Mouse (Mus musculus): ENCODE data around the gene Uncx. TPM values are rescaled to one million over a fixed set of nuclear protein-coding genes. Genes with fewer than 3 reads are reported as not detected.

The Uncx gene
- polyA plus RNA-seq, 1 experiment from 2014 or later, result not detected

DNA sequence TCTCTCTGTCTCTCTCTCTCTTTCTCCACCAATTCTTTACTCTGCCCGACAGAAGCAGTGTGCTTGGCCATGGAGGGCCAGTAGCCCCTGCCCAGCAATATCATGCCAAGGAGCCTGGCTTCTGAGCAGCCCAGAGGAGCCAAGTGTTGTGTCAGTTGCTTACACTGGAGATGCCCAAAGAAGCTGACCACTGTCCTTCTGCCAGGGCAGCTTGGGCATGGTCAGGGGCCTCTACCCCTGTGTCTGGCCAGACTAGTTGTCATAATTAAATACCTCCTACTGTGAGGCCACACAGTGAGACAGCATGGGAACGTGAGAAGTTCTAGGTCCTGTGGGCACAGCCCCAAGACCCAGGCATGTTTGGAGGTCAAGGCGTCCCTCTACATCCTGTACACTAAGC, 49.6 kb downstream of the Uncx start:
- H3K27ac ChIP-seq (ENCODE audit: low read depth), result no peak overlapping the region
- DNase-seq (no peak), ATAC-seq (ENCODE audit: insufficient read depth) (no peak)
- 65% methylated on average over 3 of the region's 3 CpGs for whole genome bisulfite sequencing
- no peaks in the 10 kb centered on the region for H3K36me3 ChIP-seq (ENCODE audit: insufficient read depth)
- H3K27me3 ChIP-seq (ENCODE audit: insufficient read depth, low read length), result peaks cover 29% of the 10 kb centered on the region
- no peak overlapping the region for H3K4me3 ChIP-seq (ENCODE audit: low read depth, low read length)
- no peaks in the 10 kb centered on the region for H3K9me3 ChIP-seq (ENCODE audit: low read depth, low read length)
- H3K4me1 ChIP-seq (ENCODE audit: insufficient read depth), result no peaks in the 10 kb centered on the region
- no peak for TF ChIP-seq CTCF (IDR thresholded peaks at IDR 0.05; ENCODE audit: low read depth)
- no peak overlapping the region for H3K4me2 ChIP-seq
- no peak overlapping the region for H3K9ac ChIP-seq

DNA sequence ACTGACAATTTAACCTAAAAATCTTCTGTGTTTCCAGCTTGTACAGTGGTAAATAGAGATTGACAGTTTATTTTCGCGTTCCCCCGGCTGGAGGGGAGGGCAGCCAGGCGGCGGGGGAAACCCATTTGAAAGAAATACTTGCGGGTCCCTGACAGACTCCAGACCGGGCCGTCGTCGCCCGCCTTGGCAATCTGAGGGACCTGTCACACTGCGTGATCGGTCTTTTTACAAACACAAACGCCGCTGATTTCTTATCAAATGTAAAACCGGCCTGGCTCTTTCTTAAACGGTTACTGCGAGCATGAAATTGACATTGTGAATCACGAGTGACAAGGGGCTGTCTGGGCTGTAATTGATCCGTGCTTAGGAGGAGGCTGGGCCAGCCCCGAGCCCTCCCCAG, 50.5 kb downstream of the Uncx start:
- H3K27ac ChIP-seq (ENCODE audit: low read depth), result no peak overlapping the region
- H3K27me3 ChIP-seq (ENCODE audit: insufficient read depth, low read length), result peaks cover 37% of the 10 kb centered on the region
- H3K4me2 ChIP-seq, result no peak overlapping the region

DNA sequence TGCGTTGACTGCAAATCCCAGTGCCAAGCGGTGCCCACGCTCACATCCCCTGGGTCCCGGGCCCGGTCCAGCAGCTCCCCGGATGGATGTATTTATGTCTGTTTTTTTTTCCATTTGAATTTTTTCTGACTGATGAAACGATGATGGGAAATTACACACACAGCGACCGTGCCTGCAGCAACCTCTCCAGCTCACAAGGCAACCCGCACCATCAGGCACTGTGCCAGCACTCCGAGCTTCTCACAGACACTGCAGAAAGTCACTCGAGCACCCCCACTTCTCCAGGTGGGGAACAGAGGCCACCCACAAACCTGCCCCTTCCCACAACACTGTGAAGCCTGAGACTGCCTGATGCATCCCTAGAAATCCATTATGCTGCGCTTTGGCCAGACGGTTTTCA, 51.7 kb downstream of the Uncx start:
- no peak overlapping the region for H3K27ac ChIP-seq (ENCODE audit: low read depth)
- H3K36me3 ChIP-seq (ENCODE audit: insufficient read depth), result no peaks in the 10 kb centered on the region
- H3K27me3 ChIP-seq (ENCODE audit: insufficient read depth, low read length), result peaks cover 49% of the 10 kb centered on the region
- no peak overlapping the region for H3K9ac ChIP-seq
- DNase-seq (no peak), ATAC-seq (ENCODE audit: insufficient read depth) (no peak)
- H3K9me3 ChIP-seq (ENCODE audit: low read depth, low read length), result no peaks in the 10 kb centered on the region
- no peak overlapping the region for H3K4me3 ChIP-seq (ENCODE audit: low read depth, low read length)
- H3K4me1 ChIP-seq (ENCODE audit: insufficient read depth), result no peaks in the 10 kb centered on the region
- no peak for TF ChIP-seq CTCF (IDR thresholded peaks at IDR 0.05; ENCODE audit: low read depth)
- 67% methylated on average over 14 of the region's 14 CpGs for WGBS
- H3K4me2 ChIP-seq, result no peak overlapping the region

More for the DNA sequence above, 50.5 kb downstream of the Uncx start:
- H3K4me1 ChIP-seq (ENCODE audit: insufficient read depth), result no peaks in the 10 kb centered on the region
- no peak for DNase-seq
- H3K9ac ChIP-seq, result no peak overlapping the region
- no peaks in the 10 kb centered on the region for H3K9me3 ChIP-seq (ENCODE audit: low read depth, low read length)
- WGBS, result 6% methylated on average over 21 of the region's 21 CpGs
- ATAC-seq (ENCODE audit: insufficient read depth), result no peak
- TF ChIP-seq CTCF (IDR thresholded peaks at IDR 0.05; ENCODE audit: low read depth), result no peak
- no peaks in the 10 kb centered on the region for H3K36me3 ChIP-seq (ENCODE audit: insufficient read depth)
- H3K4me3 ChIP-seq (ENCODE audit: low read depth, low read length), result no peak overlapping the region

Other genes starting within 250 kb of the Uncx start
- 3.6 and 4.0 TPM in 2 replicates for gene Adap1, start 217.9 kb upstream of the Uncx start, polyA plus RNA-seq (2014; fragmentation: Nextera tagmentation; extraction: Ambion mirVana)
- gene Cox19, start 192.1 kb upstream of the Uncx start, polyA plus RNA-seq (2014; fragmentation: Nextera tagmentation; extraction: Ambion mirVana), result 102 and 106 TPM in 2 replicates
- not detected in 2 replicates for gene Cyp2w1, start 190.9 kb upstream of the Uncx start, polyA plus RNA-seq (2014; fragmentation: Nextera tagmentation; extraction: Ambion mirVana)
- gene Gpr146, start 165.8 kb upstream of the Uncx start, polyA plus RNA-seq (2014; fragmentation: Nextera tagmentation; extraction: Ambion mirVana), result 3.5 and 4.3 TPM in 2 replicates
- gene C130050O18Rik, start 138.2 kb upstream of the Uncx start, polyA plus RNA-seq (2014; fragmentation: Nextera tagmentation; extraction: Ambion mirVana), result 1.1 TPM in 2 replicates
- gene Gper1, start 120.3 kb upstream of the Uncx start, polyA plus RNA-seq (2014; fragmentation: Nextera tagmentation; extraction: Ambion mirVana), result 5.5 and 5.9 TPM in 2 replicates
- gene 3110082I17Rik, start 83.0 kb upstream of the Uncx start, polyA plus RNA-seq (2014; fragmentation: Nextera tagmentation; extraction: Ambion mirVana), result 39.4 and 44.4 TPM in 2 replicates
- 5.3 and 6.0 TPM in 2 replicates for gene Zfand2a, start 58.9 kb upstream of the Uncx start, polyA plus RNA-seq (2014; fragmentation: Nextera tagmentation; extraction: Ambion mirVana)
- 3.0 and 4.8 TPM in 2 replicates for gene Micall2, start 192.8 kb downstream of the Uncx start, polyA plus RNA-seq (2014; fragmentation: Nextera tagmentation; extraction: Ambion mirVana)
- gene Ints1, start 232.2 kb downstream of the Uncx start, polyA plus RNA-seq (2014; fragmentation: Nextera tagmentation; extraction: Ambion mirVana), result 37.6 and 39.8 TPM in 2 replicates
- gene Mafk, start 248.0 kb downstream of the Uncx start, polyA plus RNA-seq (2014; fragmentation: Nextera tagmentation; extraction: Ambion mirVana), result 8.0 and 10.0 TPM in 2 replicates